Mouse (Mus musculus): Measurements from ENCODE around the gene Pak1ip1. TPM values are rescaled to one million over a fixed set of nuclear protein-coding genes. Genes with fewer than 3 reads are reported as not detected.
"Not testable (repeated sequence)": the region's sequence is repeated elsewhere in the genome, so short reads cannot be mapped to it uniquely, and the experiment has no call there.

Pak1ip1 gene
- polyA plus RNA-seq, 1 experiment from 2014 or later, result 90.7 TPM

DNA sequence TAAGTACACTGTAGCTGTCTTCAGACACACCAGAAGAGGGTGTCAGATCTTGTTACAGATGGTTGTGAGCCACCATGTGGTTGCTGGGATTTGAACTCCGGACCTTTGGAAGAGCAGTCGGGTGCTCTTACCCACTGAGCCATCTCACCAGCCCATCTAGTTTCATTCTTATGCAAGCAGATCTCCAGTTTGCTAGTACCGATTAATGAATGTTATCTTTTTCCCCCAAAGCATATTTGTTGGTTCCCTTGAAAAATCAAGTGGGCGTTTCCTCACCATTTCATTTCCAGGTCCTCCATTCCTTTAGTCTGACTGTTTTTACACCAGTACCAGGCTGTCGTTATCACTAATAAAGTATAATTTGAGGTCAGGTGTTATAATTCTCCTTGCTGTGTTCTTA is 2.3 kb upstream of the Pak1ip1 start:
- not testable (repeated sequence) for ATAC-seq (ENCODE audit: low FRiP score); H3K4me3 ChIP-seq (ENCODE audit: low read depth, low read length)
- WGBS, result 89% methylated on average over 5 of the region's 5 CpGs

DNA sequence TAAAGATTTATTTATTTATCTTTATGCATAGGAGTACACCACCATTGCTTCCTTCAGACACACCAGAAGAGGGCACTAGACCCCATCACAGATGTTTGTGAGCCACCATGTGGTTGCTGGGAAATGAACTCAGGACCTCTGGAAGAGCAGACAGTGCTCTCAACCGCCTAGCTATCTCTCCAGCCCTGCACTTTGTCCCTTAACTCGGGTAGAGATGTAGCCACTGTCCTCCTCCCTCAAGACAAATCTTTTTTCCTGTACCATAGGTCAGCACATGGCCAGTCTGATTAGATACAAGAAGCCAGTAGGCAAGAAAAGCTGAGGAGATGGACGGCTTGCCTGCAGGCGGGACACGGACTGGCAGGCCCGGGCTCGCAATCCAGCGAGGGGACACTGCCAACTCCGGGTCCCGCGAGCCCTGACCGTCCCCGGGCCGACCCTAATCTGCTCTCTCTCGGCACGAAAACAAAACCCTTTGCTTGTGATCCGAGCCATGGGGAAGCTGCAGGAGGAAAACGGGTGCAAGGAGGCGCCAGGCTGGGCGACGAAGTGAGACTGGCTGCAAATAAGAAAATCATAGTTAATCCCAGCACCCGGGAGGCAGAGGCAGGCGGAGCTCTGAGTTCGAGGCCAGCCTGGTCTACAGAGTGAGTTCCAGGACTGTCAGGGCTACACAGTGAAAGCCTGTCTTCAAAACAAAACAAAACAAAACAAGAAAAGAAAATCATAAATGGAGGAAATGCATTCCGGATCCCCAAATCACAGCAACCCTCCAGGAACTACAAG is 490 bp upstream of the Pak1ip1 start:
- DNase-seq (ENCODE audit: low spot score) (peak; percentile 47), ATAC-seq (ENCODE audit: low FRiP score) (peak; percentile 61; the same call in 1 of the 2 replicates)
- Histone ChIP-seq H3K4me2 (replicated peaks; ENCODE audit: low read depth, low read length) (peak overlapping the region; percentile 87), H3K4me1 (replicated peaks; ENCODE audit: control insufficient read depth, insufficient read depth, low read length) (no peaks in the 10 kb centered on the region; the same call in 1 of the 2 replicates), H3K9ac (ENCODE audit: low read depth, low read length) (peak overlapping the region; percentile 73), H3K4me3 (ENCODE audit: low read depth, low read length) (peak overlapping the region; percentile 95), H3K27ac (ENCODE audit: low read depth, low read length) (peak overlapping the region; percentile 93), H3K9me3 (ENCODE audit: control insufficient read depth, low read length) (no peaks in the 10 kb centered on the region), H3K27me3 (ENCODE audit: control insufficient read depth, insufficient read depth, low read length) (no peaks in the 10 kb centered on the region), H3K36me3 (ENCODE audit: control insufficient read depth, insufficient read depth, low read length) (no peaks in the 10 kb centered on the region)
- 1% methylated on average over 25 of the region's 25 CpGs for WGBS

More for the DNA sequence above, 2.3 kb upstream of the Pak1ip1 start:
- not testable (repeated sequence) for H3K4me2 ChIP-seq (replicated peaks; ENCODE audit: low read depth, low read length); H3K27me3 ChIP-seq (ENCODE audit: control insufficient read depth, insufficient read depth, low read length); H3K4me1 ChIP-seq (replicated peaks; ENCODE audit: control insufficient read depth, insufficient read depth, low read length); DNase-seq (ENCODE audit: low spot score); H3K36me3 ChIP-seq (ENCODE audit: control insufficient read depth, insufficient read depth, low read length); H3K27ac ChIP-seq (ENCODE audit: low read depth, low read length); H3K9ac ChIP-seq (ENCODE audit: low read depth, low read length); H3K9me3 ChIP-seq (ENCODE audit: control insufficient read depth, low read length)

DNA sequence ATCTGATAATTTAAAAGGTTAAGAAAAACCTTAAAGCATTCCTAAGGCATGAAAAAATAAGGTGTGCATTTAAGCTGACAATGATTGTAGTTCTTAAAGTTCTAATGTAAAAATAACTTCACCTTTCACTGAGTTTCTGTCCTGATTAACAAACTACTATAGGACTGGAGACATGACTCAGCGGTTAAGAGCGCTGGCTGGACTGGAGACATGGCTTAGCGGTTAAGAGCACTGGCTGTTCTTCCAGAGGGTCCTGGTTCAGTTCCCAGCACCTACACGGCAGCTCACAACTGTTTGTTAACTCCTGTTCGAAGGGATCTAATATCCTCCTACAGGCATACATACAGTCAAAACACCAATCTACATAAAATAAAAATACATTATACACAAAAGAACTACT is 1.2 kb downstream of the Pak1ip1 start:
- DNase-seq (ENCODE audit: low spot score) (no peak), ATAC-seq (ENCODE audit: low FRiP score) (no peak)
- H3K9ac ChIP-seq (ENCODE audit: low read depth, low read length), result no peak overlapping the region
- H3K27me3 ChIP-seq (ENCODE audit: control insufficient read depth, insufficient read depth, low read length), result no peaks in the 10 kb centered on the region
- H3K36me3 ChIP-seq (ENCODE audit: control insufficient read depth, insufficient read depth, low read length), result no peaks in the 10 kb centered on the region
- H3K27ac ChIP-seq (ENCODE audit: low read depth, low read length), result no peak overlapping the region
- WGBS, result 88% methylated on average over 5 of the region's 5 CpGs
- peak overlapping the region; percentile 95; the same call in 1 of the 2 replicates for H3K4me3 ChIP-seq (ENCODE audit: low read depth, low read length)
- peak overlapping the region; percentile 87 for H3K4me2 ChIP-seq (replicated peaks; ENCODE audit: low read depth, low read length)
- H3K9me3 ChIP-seq (ENCODE audit: control insufficient read depth, low read length), result no peaks in the 10 kb centered on the region
- no peaks in the 10 kb centered on the region; the same call in 1 of the 2 replicates for H3K4me1 ChIP-seq (replicated peaks; ENCODE audit: control insufficient read depth, insufficient read depth, low read length)

DNA sequence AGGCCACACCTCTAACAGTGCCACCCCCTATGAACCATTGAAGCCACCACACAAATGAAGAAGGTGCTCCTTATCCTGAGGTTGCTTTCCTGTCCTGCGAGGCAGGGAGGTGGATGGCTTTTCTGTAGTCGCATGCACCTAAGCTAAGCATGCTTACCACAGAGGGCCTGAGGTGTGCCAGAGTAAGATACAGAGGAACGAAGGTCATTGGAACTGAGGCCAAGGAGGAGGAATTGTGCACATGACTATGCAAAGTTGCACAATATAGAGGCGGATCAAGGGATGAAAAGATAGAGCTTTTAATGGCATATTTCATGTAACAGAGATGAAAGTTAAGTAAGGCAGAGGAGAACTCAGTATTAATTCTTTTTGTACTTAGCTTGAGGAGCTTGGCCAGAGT is 5.4 kb downstream of the Pak1ip1 start:
- no peaks in the 10 kb centered on the region for H3K27me3 ChIP-seq (ENCODE audit: control insufficient read depth, insufficient read depth, low read length)
- 94% methylated on average over 4 of the region's 4 CpGs for WGBS
- H3K27ac ChIP-seq (ENCODE audit: low read depth, low read length), result no peak overlapping the region
- ATAC-seq (ENCODE audit: low FRiP score) (no peak), DNase-seq (ENCODE audit: low spot score) (no peak)
- H3K4me1 ChIP-seq (replicated peaks; ENCODE audit: control insufficient read depth, insufficient read depth, low read length), result no peaks in the 10 kb centered on the region; the same call in 1 of the 2 replicates
- peaks cover 5% of the 10 kb centered on the region; the same call in 1 of the 2 replicates for H3K36me3 ChIP-seq (ENCODE audit: control insufficient read depth, insufficient read depth, low read length)
- H3K4me2 ChIP-seq (replicated peaks; ENCODE audit: low read depth, low read length), result no peak overlapping the region
- no peak overlapping the region for H3K9ac ChIP-seq (ENCODE audit: low read depth, low read length)
- H3K4me3 ChIP-seq (ENCODE audit: low read depth, low read length), result no peak overlapping the region
- no peaks in the 10 kb centered on the region for H3K9me3 ChIP-seq (ENCODE audit: control insufficient read depth, low read length)

DNA sequence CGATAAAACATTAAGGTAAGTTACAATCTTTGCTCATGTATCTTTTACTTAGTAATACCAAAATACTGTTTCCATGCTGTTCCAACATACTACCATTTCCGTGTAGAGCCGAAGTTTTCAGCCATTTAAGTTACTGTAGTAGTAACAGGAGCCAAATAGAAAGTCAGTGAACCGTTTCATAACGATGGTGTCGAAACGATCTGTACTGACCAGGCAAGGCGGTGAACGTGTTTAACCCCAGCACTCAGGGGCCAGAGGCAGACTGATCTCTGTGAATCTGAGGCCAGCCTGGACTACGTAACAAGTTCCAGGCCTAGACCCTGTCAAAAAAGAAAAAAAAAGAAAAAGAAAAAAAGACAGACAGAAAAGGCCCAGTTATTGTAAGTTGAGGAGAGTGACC is 7.4 kb downstream of the Pak1ip1 start:
- Histone ChIP-seq H3K4me3 (ENCODE audit: low read depth, low read length) (no peak overlapping the region), H3K4me2 (replicated peaks; ENCODE audit: low read depth, low read length) (no peak overlapping the region), H3K9ac (ENCODE audit: low read depth, low read length) (no peak overlapping the region), H3K36me3 (ENCODE audit: control insufficient read depth, insufficient read depth, low read length) (peaks cover 8% of the 10 kb centered on the region; the same call in 1 of the 2 replicates), H3K27me3 (ENCODE audit: control insufficient read depth, insufficient read depth, low read length) (no peaks in the 10 kb centered on the region), H3K9me3 (ENCODE audit: control insufficient read depth, low read length) (no peaks in the 10 kb centered on the region), H3K4me1 (replicated peaks; ENCODE audit: control insufficient read depth, insufficient read depth, low read length) (no peaks in the 10 kb centered on the region), H3K27ac (ENCODE audit: low read depth, low read length) (no peak overlapping the region)
- WGBS, result 94% methylated on average over 10 of the region's 10 CpGs
- no peak for DNase-seq (ENCODE audit: low spot score)
- no peak for ATAC-seq (ENCODE audit: low FRiP score)

DNA sequence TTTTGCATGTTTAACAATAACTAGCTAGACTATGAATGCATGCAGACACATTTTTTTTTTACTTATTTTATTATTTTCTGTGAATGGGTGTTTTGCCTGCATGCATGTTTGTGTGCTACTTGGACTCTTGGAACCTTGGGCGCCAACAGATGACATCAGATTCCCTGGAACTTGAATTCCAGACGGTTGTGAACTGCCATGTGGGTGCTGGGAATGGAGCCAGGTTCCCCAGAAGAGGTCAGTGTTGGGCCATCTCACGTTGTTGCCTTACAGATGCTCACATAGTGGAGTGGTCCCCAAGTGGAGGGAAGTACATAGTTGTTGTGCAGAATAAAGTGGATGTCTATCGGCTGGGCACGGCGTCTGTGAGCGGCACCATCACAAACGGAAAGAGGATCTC is 8.1 kb downstream of the Pak1ip1 start:
- ATAC-seq (ENCODE audit: low FRiP score) (no peak), DNase-seq (ENCODE audit: low spot score) (no peak)
- Histone ChIP-seq H3K4me2 (replicated peaks; ENCODE audit: low read depth, low read length) (no peak overlapping the region), H3K4me1 (replicated peaks; ENCODE audit: control insufficient read depth, insufficient read depth, low read length) (no peaks in the 10 kb centered on the region), H3K27ac (ENCODE audit: low read depth, low read length) (no peak overlapping the region), H3K9ac (ENCODE audit: low read depth, low read length) (no peak overlapping the region), H3K27me3 (ENCODE audit: control insufficient read depth, insufficient read depth, low read length) (no peaks in the 10 kb centered on the region), H3K4me3 (ENCODE audit: low read depth, low read length) (no peak overlapping the region), H3K9me3 (ENCODE audit: control insufficient read depth, low read length) (no peaks in the 10 kb centered on the region), H3K36me3 (ENCODE audit: control insufficient read depth, insufficient read depth, low read length) (peaks cover 8% of the 10 kb centered on the region; the same call in 1 of the 2 replicates)
- 87% methylated on average over 8 of the region's 8 CpGs for WGBS

DNA sequence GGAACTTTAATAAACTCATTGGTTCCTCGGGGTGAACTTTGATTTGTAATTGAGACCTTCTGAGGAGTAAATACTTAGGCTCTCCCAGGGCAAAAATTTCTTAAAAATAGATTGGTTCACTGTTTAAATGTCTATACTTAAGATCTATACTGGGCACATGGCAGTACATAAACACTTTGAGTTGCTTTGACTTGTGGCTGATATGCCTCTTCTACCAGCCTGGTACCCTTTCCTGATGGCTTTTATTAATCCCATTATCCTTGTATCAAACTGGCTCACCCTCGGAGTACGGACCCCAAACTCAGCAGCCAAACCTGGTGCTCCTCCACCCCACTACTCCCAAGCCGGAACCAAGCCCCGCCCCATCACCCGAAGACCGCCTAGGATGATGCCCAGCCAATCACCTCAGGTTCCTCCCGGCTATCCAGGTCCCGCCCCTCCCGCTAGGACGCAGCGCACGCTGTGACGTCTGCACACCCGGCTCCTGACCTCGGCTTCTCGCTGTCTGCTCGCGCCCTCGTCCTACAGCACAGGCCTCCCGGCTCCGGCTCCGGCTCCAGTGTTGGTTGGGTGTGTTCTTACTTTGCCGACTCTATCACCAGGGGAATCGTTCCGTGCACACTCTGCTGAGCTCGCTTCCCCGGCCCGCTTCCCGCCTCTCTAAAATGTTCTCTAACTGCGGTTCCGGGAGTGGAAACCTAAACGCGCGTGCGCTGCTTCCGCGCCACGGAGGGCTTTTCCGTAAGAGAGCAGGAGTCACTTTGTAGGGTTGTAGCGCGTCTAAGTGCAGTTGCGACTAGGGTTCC is 15.2 kb downstream of the Pak1ip1 start, which contains the start of gene Tmem14c:
TSS of gene Tmem14c (plus strand) at position 464 of the 806 bp plus-strand sequence.
- Histone ChIP-seq H3K27ac (ENCODE audit: low read depth, low read length) (peak within 1 kb of the TSS; percentile 71; the same call in 1 of the 2 replicates), H3K4me3 (ENCODE audit: low read depth, low read length) (peak within 1 kb of the TSS; percentile 62), H3K36me3 (ENCODE audit: control insufficient read depth, insufficient read depth, low read length) (peaks cover 5% of the 10 kb centered on the region; the same call in 1 of the 2 replicates), H3K9me3 (ENCODE audit: control insufficient read depth, low read length) (no peaks in the 10 kb centered on the region), H3K9ac (ENCODE audit: low read depth, low read length) (peak within 1 kb of the TSS; percentile 78), H3K4me2 (replicated peaks; ENCODE audit: low read depth, low read length) (peak within 1 kb of the TSS; percentile 84), H3K4me1 (replicated peaks; ENCODE audit: control insufficient read depth, insufficient read depth, low read length) (no peaks in the 10 kb centered on the region; the same call in 1 of the 2 replicates), H3K27me3 (ENCODE audit: control insufficient read depth, insufficient read depth, low read length) (no peaks in the 10 kb centered on the region)
- WGBS, result under 1% methylated on average over 43 of the region's 43 CpGs
- DNase-seq (ENCODE audit: low spot score) (peak; percentile 93), ATAC-seq (ENCODE audit: low FRiP score) (peak; percentile 99)

DNA sequence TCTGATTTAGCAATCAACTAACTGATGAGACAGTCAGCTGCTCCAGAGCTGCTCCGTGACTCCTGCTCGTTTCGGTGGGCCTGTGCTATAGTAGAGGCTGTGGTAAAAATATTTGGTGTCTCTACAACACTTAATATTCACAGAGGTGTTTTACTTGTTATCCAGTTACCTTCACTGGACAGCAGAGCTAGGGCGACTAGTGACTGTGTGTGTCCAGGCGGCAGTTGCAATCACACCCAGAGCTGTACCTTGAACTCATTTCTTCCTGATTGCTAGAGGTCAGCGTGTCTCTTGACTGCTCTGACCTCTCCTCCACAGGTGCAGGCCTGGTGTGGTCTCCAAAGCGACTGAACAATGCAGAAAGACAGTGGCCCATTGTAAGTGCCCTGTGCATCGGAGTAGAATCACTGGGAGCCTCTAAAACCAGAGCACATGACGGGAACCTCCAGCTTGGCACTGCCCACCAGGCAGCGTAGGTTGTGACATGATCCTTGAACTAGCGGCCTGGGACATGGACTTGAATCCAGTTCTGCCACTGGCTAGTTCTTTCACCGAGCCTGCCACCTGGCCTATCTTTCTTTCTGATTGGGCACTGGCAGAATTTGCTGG is 16.1 kb downstream of the Pak1ip1 start:
- H3K9ac ChIP-seq (ENCODE audit: low read depth, low read length), result peak overlapping the region; percentile 78
- no peaks in the 10 kb centered on the region; the same call in 1 of the 2 replicates for H3K4me1 ChIP-seq (replicated peaks; ENCODE audit: control insufficient read depth, insufficient read depth, low read length)
- 0 out of 2 replicates have a peak, but pooled peaks cover 3% of the 10 kb centered on the region for H3K36me3 ChIP-seq (ENCODE audit: control insufficient read depth, insufficient read depth, low read length)
- peak; percentile 21 for DNase-seq (ENCODE audit: low spot score)
- peak overlapping the region; percentile 62 for H3K4me3 ChIP-seq (ENCODE audit: low read depth, low read length)
- ATAC-seq (ENCODE audit: low FRiP score), result peak; percentile 13; the same call in 1 of the 2 replicates
- no peaks in the 10 kb centered on the region for H3K27me3 ChIP-seq (ENCODE audit: control insufficient read depth, insufficient read depth, low read length)
- H3K4me2 ChIP-seq (replicated peaks; ENCODE audit: low read depth, low read length), result peak overlapping the region; percentile 84
- no peaks in the 10 kb centered on the region for H3K9me3 ChIP-seq (ENCODE audit: control insufficient read depth, low read length)
- H3K27ac ChIP-seq (ENCODE audit: low read depth, low read length), result no peak overlapping the region
- 39% methylated on average over 12 of the region's 12 CpGs for WGBS
